Mouse (Mus musculus) liver, adult (tissue): ENCODE measurements around the gene Scnn1b.

Experiments
- GATA4 ChIP-seq: IDR thresholded peaks from 2 replicates; pipeline ENCODE4 v1.6.1; 2014; ENCODE audit warnings: mild to moderate bottlenecking, low read length; ENCODE audit not compliant: insufficient replicate concordance

Scnn1b gene

DNA sequence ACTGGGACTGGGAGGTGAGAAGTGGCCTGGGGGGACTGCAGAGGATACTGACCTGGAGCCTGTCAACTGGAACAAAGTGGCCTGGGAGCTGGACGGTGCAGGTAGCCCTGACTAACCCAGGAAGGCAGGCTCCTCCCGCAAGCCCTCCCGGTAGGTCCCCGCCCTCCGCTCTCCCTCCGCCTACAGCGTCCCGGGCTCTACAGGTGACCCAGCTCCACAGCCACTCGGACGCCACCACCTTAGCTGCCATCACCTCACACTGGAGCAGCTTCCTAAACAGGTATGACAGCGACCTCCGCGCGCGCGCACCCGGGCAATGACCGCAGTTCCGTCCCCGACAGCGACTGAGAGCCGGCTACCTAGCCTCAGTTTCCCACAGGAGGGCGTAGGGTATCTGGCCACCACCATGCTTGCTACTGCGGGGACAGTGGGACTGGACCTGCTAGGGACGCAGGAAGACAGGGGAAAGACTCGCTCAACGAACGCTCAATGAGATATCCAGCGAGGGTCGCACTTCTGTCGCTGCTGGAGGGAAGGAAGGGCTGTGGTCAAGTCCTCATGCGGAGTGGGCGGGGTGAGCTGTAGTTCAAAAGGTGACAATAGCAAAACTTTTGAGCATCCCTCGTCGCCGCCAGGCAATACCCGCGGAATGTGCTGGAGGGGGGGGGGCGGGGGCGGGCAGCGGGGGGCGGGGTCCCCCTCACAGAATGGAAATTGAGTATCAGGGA, at the start of gene Scnn1b:
Gene Scnn1b, plus strand, starts transcription at position 181 of the 728 bp plus-strand sequence.
- TF ChIP-seq GATA4: no peak

DNA sequence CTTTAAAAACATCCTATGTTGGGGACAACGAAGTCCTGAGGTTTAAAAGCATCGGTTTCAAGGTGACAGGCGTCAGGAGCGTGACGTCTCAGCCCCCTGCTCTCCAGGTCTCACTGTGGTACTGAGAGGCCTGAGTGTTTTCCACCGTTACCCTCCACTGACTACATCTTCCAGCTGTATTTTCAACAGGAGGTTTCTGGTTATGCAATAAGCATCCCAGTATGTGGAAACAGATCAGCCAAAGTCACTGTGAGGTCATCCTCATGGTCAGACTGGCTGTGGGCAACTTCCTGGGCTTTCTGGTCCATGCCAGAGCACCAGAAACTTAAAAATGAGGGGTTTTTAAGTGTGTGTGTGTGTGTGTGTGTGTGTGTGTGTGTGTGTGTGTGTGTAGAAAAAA, 43.2 kb upstream of the Scnn1b start:
- TF ChIP-seq GATA4: no peak

DNA sequence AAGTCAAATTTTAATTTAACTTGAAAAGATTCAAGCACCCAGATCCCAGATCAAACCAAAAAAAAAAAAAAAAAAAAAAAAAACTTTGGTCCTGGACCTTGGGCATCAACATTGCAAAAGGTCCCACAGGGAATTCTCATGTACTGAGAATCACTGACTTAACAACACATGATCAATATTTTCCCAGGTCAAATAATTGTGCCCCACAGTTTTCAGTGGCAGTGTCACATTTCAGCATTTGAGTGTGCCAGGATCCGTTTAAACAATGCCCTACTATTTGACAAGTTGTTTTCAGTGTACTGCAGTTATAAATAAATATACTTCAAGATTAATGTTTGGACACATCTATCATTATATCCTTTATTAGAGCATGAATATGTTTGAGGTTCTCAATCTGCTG, 36.4 kb upstream of the Scnn1b start:
- TF ChIP-seq GATA4: no peak

DNA sequence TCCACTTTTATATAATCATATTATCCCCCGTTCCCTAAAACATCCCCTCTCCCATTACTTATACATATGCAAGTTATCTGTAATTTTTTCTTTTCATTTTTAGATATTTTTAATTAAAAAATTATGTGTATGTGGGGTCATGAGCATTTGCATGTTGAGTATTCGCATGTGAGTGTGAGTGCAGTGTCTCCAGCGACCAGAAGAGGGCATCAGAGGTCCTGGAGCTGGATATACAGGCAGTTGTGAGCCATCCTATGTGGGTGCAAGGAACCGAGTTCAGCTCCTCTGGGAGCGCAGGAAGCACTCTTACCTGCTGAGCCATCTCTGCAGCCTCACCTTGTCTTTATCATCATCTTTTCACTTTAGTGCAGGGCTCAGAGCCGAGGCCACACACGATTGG, 29.4 kb upstream of the Scnn1b start:
- no peak for TF ChIP-seq GATA4

DNA sequence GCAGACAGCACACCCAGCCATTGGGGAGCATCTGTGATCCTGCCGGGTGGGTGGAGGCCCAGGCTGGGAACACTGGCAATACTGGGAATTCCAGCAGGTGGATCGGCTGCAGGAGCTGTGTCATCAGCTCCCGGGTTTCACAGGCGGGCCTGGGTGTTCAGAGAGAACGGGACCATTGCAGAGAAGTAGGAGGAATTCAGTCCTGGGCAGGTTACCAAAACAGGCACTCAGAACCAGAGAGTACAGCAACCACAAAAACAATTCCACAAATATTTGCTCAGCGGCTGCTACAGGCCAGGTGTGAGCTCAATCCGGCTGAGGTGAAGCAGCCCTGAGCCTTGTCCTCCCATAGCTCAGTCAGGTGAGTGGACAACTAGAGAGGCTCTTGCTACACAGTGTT, 28.0 kb upstream of the Scnn1b start:
- TF ChIP-seq GATA4: no peak

DNA sequence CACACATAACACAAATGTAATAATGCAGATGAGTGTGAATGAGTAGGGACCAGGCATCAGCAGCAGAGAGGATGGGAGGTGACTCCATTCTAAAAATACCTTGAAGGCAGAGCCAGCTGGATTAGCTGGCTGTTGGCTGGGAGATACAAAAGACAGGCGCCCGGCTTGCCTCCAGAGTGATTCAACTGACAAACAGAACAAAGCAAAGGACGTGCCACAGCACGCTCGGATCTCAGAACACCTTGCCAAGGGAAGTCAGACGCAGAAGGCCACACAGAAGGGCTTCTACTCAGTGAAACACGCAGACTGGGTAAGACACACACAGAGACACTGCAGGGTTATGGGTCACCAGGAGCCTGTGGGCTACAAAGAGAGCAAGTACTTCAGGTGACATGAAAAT, 24.0 kb upstream of the Scnn1b start:
- no peak for TF ChIP-seq GATA4

DNA sequence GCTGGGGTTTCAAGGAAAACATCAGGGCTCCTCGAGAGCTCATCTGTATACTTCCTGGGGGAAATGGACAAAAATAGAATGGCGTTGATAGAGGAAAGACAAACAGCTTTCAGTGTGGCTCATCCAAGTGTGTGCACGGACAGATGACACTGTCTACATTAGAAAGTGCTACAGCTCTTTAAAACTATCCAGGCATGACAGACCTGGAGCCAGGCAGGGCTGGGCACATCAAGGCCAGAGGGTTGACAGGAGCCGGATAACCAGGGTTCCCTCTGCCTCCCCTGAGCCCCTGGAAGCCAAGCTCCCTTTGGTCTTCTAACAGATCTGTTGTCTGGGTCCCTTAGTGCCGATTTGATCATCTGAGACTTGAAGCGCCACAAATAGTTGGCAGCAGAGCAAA, 22.6 kb upstream of the Scnn1b start:
- TF ChIP-seq GATA4: no peak

DNA sequence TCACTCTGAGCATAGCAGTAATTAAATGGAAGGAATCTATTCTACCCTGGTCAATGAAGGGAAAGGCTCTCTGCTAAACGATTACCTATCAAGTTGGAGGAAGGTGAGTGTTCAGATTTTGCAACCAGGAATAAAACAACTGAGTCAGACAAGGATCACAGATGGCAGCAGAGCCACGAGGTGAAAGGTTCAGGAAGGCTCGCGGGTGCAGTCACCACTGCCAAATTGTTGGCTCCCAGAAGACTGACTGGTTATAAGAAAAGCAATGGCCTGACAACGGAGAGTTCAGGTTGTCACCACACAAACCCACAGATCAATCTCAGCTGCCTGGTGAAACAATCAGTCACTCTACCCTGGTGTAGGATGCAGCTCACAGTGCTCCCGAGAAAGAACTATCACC, 18.9 kb upstream of the Scnn1b start:
- no peak for TF ChIP-seq GATA4

DNA sequence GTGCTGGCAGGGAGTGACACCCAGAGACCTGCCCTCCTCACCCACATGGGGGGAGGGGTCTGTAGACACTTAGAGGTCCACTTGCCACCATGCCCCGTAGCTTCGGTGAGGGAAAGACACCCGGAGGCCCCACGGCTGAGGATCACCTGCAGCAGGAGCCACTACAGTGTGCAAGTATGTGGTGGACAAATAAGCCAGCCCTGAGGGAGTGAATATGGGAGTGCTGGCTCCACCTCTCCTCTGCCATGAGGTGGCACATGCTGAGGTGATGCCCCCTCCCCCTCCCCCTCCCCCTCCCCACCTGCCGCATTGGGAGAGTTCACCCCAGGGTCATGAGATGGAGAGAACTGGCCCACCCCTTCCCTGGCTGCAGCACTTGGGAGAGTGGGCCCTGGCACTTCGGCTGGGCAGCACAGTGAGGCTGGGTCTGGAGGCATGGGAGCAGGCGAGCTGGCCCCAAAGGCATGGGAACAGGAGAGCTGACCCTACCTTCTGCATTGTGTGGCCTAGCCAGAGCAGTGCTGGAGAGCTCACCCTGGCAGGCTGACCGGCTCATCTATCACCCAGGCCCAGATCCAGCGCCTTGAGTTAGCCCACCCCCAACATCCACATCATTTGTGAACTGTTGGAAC, 16.2 kb upstream of the Scnn1b start:
- no peak for TF ChIP-seq GATA4

DNA sequence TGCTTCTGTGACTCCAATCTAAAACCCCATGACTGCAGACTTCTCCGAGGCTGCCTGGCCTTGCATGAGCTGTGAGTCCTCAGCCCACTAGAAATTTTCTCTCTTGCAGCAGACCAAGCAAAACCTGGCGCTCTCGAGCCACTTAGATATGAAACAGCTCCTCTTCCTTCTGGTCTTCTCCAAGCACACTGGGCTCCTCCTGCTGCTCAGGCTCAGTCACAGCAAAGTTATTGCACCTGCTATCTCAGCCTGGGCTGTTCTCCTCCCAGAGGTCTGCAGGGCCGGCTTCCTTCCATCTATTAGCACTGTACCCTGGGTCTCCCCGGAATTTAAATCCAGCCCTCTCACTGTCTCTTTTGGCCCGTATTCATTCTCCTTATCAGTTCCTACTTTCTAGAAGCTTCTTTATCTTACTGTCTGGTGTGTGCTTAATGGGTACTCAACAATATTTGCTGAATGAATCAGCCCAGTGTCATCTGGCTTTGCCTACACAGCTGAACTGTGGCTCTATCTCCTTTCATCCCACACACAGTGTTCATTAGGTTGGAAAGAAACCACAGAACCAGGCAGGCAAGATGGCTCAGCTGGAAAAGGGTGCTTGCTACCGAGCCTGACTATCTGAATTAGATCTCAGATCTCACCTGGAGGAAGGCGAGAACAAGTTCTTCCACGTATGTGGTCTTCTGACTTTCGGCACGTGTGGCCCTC, 7.5 kb upstream of the Scnn1b start:
- no peak for TF ChIP-seq GATA4

DNA sequence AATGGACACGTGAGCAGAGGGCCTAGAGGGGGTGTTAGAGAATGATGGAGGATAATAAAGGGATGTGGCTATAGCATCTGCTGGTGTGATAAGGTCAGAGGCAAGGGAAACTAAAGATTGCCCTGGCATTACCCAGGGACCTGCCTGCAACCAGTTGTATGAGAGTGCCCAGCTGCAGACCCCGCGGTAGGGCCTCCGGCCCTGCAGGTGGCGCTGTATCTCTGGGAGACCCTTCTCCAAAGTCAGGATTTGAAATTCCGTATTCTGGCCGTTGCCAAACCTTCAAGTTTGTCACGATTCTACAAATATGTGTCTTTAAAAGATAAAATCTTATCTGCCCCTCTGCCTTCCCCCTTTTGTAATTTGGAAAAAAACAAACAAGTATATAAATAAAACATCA, 5.9 kb upstream of the Scnn1b start:
- no peak for TF ChIP-seq GATA4

DNA sequence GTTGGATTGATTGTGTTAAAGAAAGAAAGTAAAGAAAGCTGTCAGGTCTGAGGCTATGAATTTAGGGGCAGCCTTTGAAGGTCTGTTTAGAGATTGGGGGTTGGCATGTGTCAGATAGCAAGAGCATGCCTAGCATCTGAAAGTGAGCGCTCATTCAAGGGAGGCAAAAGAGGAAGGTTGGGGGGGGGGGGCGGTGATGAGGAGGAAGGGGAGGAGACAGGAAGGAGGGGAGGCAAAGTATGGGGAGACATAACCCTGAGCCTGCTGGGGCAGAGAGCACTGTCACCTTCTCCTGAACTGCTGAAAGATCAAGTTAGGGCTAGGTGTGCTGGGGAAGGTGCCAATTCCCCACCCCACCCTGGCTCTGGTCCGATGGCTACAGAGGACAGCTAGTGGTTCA, 6.8 kb downstream of the Scnn1b start:
- no peak for TF ChIP-seq GATA4

DNA sequence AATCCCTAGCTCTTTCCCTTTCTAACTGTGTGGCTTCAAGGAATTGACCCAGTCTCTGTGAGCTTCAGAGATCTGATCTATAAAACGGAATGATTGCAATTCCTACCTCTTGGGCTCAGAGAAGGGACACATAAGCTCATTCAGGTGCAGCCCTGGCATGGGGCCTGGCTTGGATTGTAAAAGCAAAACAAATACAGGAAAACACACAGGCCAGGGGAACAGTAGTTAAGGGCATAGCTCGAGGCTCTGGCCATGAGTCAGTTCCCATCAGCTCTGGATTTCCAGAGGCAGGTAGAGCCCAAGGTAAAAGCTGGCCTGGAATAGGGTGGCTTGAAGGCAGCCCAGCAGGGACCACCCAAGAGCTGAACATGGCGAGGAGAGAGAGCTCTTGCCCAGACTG, 9.2 kb downstream of the Scnn1b start:
- no peak for TF ChIP-seq GATA4

DNA sequence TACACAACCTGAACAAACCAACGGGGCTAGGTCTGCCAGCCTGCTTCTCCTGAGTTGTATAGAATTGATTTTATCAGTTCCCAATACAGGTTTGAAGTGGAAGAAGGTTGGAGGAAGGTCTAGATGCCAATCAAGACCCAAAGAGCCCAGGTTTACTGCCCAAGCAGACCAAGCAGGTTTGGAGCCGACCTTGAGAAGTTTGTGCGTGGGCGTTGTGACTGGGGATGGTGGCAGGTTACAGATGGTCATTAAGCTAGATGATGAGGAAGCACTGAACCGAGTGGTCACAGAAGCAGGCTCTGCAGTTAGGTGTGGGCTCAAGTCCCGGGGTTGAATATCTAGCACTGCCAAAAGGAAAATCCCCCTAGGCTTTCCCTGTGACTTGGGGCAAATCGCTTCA, 9.9 kb downstream of the Scnn1b start:
- no peak for TF ChIP-seq GATA4

DNA sequence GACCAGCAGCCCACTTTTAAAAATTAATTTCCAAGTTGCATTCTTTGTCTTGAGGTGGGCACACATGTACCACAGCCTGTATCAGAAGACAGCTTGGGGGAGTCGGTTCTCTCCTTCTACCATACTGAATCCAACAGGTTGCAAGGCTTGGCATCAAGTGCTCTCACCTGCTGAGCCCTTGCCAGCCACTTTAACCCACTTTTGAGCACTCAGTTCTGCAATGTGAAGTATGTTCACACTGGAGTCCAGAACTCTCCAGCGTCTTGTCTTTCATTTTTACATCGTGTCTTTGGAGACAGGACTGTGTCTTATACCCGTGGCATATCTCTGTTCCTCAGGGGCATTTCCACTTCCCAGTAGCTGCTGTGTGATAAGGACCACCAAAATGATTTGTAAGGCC, 15.4 kb downstream of the Scnn1b start:
- no peak for TF ChIP-seq GATA4

DNA sequence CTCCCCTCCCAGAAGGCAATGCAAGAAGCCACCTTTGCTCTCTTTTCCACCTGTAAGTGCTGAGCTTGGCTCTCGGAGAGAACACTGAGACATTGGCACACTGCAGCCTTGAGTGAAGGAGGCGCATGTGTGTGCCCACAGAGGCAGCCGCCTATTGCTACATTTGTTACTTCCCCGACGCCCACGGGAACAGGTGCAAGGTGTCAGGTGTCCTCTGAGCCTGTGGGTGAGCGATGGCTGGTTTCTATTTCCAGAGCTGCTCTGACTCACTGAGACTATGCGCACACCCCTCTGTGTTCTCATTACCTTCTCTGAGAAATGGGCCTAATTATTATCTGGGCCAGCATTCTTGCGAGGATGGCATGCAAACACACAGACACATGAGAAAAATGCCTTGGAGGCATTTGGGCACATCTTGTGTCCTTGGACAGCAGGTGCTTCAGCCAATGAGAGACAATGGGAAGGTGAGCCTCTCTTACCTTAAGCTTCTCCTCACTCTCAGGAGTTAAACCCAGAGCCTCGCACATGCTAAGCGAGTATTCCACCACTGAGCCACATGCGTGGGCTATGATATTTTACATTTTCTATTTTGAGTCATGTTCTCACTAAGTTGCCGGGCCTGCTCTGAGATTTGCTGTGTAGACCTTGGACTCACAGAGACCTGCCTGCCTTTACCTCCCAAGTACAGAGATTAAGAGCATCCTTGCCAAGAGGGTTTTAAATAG, 26.0 kb downstream of the Scnn1b start:
- no peak for TF ChIP-seq GATA4

DNA sequence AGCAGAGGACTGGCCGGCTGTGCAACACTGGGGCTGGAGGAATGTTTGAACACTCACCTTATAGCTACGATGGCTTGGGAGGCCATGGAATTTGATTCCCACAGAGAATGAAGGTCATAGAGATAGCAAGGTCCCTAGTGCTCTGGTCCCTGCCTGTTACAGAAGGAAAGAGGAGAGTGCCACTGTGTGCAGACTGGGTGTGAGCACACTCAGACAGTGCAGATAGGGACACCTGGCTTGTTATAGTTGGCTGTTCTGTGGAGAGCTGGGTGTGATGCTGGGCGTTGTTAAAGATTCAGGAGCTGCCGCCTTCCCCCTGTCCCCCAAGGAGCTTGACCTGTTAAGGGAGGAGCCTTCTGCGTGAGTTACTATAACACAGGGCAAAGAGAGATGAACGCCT, 31.9 kb downstream of the Scnn1b start:
- no peak for TF ChIP-seq GATA4
